Mouse (Mus musculus) cerebellum, adult 2 months (tissue): ENCODE measurements around the gene Ercc1. TPM values are rescaled to one million over a fixed set of nuclear protein-coding genes. Genes with fewer than 3 reads are reported as not detected.

Experiments used
- DNase-seq, 2 experiments: peaks; one replicate each; pipeline ENCODE4 v3.0.0; 2021
- H3K27ac ChIP-seq: fragments of 200-500 bp; 2 replicates; pipeline ENCODE4 v1.5.1; 2012; ENCODE audit warnings: low read length, control low read depth, inconsistent platforms; ENCODE audit not compliant: insufficient read depth
- H3K27me3 ChIP-seq: fragments of 200-500 bp; 2 replicates; pipeline ENCODE4 v1.6.1; 2012; ENCODE audit warnings: inconsistent platforms, mild to moderate bottlenecking, low read length, moderate library complexity; ENCODE audit not compliant: control insufficient read depth, insufficient read depth
- H3K4me1 ChIP-seq: fragments of 200-500 bp; 2 replicates; pipeline ENCODE4 v1.6.1; 2011; ENCODE audit warnings: low read length; ENCODE audit not compliant: control insufficient read depth, insufficient read depth
- H3K4me3 ChIP-seq: fragments of 200-500 bp; replicated peaks from 2 replicates; pipeline ENCODE3; 2011; ENCODE audit warnings: mild to moderate bottlenecking, low read depth, low read length, control low read depth; ENCODE audit not compliant: insufficient read depth
- CTCF ChIP-seq: fragments of 200-500 bp; IDR thresholded peaks from 2 replicates; pipeline ENCODE4 v1.5.1; 2011; ENCODE audit warnings: low read depth, mild to moderate bottlenecking, control low read depth, low read length, moderate library complexity, borderline replicate concordance; ENCODE audit not compliant: insufficient read depth
- POLR2A ChIP-seq: fragments of 200-500 bp; IDR thresholded peaks from 2 replicates; pipeline ENCODE4 v1.6.1; 2011; ENCODE audit warnings: low read length, control low read depth, borderline replicate concordance; ENCODE audit not compliant: insufficient read depth
- WGBS: fragments of 180-500 bp; shearing (Covaris S2); methylation state at CpG from one replicate; pipeline ENCODE4 v1.1.7; 2018; 5-methylcytosine and 5-hydroxymethylcytosine counted together
- polyA plus RNA-seq: library from polyadenylated mRNA; depleted of rRNA; stranded (reverse); fragments of >200 nt; gene quantifications from 2 replicates; pipeline ENCODE4 v1.2.3, GENCODE M21; 2012

The Ercc1 gene
- polyA plus RNA-seq, 1 experiment = 52.2 TPM

GRCm38 (mm10) chr7:19342481-19343027 is 2.0 kb upstream of the Ercc1 start:
- Histone ChIP-seq H3K4me3 (peak overlapping the region; percentile 61), H3K27ac (no peak overlapping the region), H3K4me1 (peaks cover 4% of the 10 kb centered on the region; the same call in 1 of the 2 replicates), H3K27me3 (no peaks in the 10 kb centered on the region)
- WGBS = under 1% methylated on average over 27 of the region's 27 CpGs
- peak; percentile 90 to 96 for DNase-seq
- TF ChIP-seq POLR2A (no peak), CTCF (peak; percentile 95)

GRCm38 (mm10) chr7:19343210-19343808 is 1.3 kb upstream of the Ercc1 start:
- H3K27me3 ChIP-seq = no peaks in the 10 kb centered on the region
- H3K27ac ChIP-seq = no peak overlapping the region
- H3K4me3 ChIP-seq = peak overlapping the region; percentile 24
- peaks cover 4% of the 10 kb centered on the region; the same call in 1 of the 2 replicates for H3K4me1 ChIP-seq
- DNase-seq = peak; percentile 74 to 86
- WGBS = 1% methylated on average over 11 of the region's 11 CpGs
- no peak for TF ChIP-seq POLR2A
- TF ChIP-seq CTCF = peak; percentile 90

- under 1% methylated on average over 31 of the region's 31 CpGs for WGBS
- peak overlapping the region; percentile 91 for H3K4me3 ChIP-seq
- H3K4me1 ChIP-seq = peaks cover 4% of the 10 kb centered on the region; the same call in 1 of the 2 replicates
- H3K27me3 ChIP-seq = no peaks in the 10 kb centered on the region
- peak overlapping the region; percentile 93 for H3K27ac ChIP-seq
- DNase-seq = peak; percentile 98 to 99
- peak; percentile 63; the same call in 1 of the 2 replicates for TF ChIP-seq POLR2A
- no peak for TF ChIP-seq CTCF
Observed at GRCm38 (mm10) chr7:19344938-19345471, 427 bp downstream of the Ercc1 start.

GRCm38 (mm10) chr7:19349188-19349915 is 4.8 kb downstream of the Ercc1 start:
- Histone ChIP-seq H3K4me3 (no peak overlapping the region), H3K4me1 (peaks cover 3% of the 10 kb centered on the region; the same call in 1 of the 2 replicates), H3K27me3 (no peaks in the 10 kb centered on the region), H3K27ac (no peak overlapping the region)
- WGBS = 83% methylated on average over 13 of the region's 13 CpGs
- no peak for DNase-seq
- TF ChIP-seq POLR2A (no peak), CTCF (no peak)

- WGBS = 94% methylated on average over 8 of the region's 8 CpGs
- TF ChIP-seq CTCF (no peak), POLR2A (no peak)
Observed at GRCm38 (mm10) chr7:19350221-19350620, 5.6 kb downstream of the Ercc1 start.

GRCm38 (mm10) chr7:19354991-19355390 is 10.4 kb downstream of the Ercc1 start:
- no peak for DNase-seq
- Histone ChIP-seq H3K4me1 (0 out of 2 replicates have a peak, but pooled peaks cover 5% of the 10 kb centered on the region), H3K4me3 (no peak overlapping the region), H3K27ac (no peak overlapping the region), H3K27me3 (no peaks in the 10 kb centered on the region)
- no peak for TF ChIP-seq CTCF
- no peak for TF ChIP-seq POLR2A
- WGBS = 80% methylated on average over 5 of the region's 5 CpGs

More at GRCm38 (mm10) chr7:19350221-19350620, 5.6 kb downstream of the Ercc1 start:
- H3K4me3 ChIP-seq = no peak overlapping the region
- H3K27me3 ChIP-seq = no peaks in the 10 kb centered on the region
- no peak overlapping the region for H3K27ac ChIP-seq
- no peaks in the 10 kb centered on the region for H3K4me1 ChIP-seq
- DNase-seq = no peak

- Histone ChIP-seq H3K4me1 (0 out of 2 replicates have a peak, but pooled peaks cover 5% of the 10 kb centered on the region), H3K27ac (no peak overlapping the region), H3K4me3 (no peak overlapping the region), H3K27me3 (no peaks in the 10 kb centered on the region)
- TF ChIP-seq CTCF = no peak
- TF ChIP-seq POLR2A = no peak
- DNase-seq = no peak
- 56% methylated on average over 10 of the region's 10 CpGs for WGBS
Observed at GRCm38 (mm10) chr7:19356311-19356710, 11.7 kb downstream of the Ercc1 start.
